Mouse (Mus musculus): ENCODE measurements around the gene Rnf220.
"Not testable (repeated sequence)": the region's sequence is repeated elsewhere in the genome, so short reads cannot be mapped to it uniquely, and the experiment has no call there.

The Rnf220 gene

GRCm38 (mm10) chr4:117259909-117260308 lies 236.9 kb downstream of the Rnf220 start:
- DNase-seq = not testable (repeated sequence)

GRCm38 (mm10) chr4:117254672-117255071 lies 242.2 kb downstream of the Rnf220 start:
- DNase-seq = no peak

- no peak for DNase-seq
Measured at GRCm38 (mm10) chr4:117254017-117254627, 242.7 kb downstream of the Rnf220 start.

- DNase-seq = no peak
Measured at GRCm38 (mm10) chr4:117253218-117254016, 243.4 kb downstream of the Rnf220 start.

GRCm38 (mm10) chr4:117252755-117253154 lies 244.1 kb downstream of the Rnf220 start:
- DNase-seq = no peak

GRCm38 (mm10) chr4:117252351-117252750 lies 244.5 kb downstream of the Rnf220 start:
- no peak for DNase-seq

GRCm38 (mm10) chr4:117251801-117252316 lies 245.0 kb downstream of the Rnf220 start, which contains the start of the genes Tmem53 and Armh1:
Gene Tmem53, plus strand, starts transcription at chr4:117251951.
Gene Armh1, minus strand, starts transcription at chr4:117252125.
- DNase-seq = peak; percentile 78

- DNase-seq = no peak
Measured at GRCm38 (mm10) chr4:117250982-117251381, 245.9 kb downstream of the Rnf220 start.

GRCm38 (mm10) chr4:117240867-117241266 lies 256.0 kb downstream of the Rnf220 start:
- no peak for DNase-seq

GRCm38 (mm10) chr4:117239153-117239552 lies 257.7 kb downstream of the Rnf220 start:
- no peak for DNase-seq

- DNase-seq = no peak
Measured at GRCm38 (mm10) chr4:117235822-117236221, 261.0 kb downstream of the Rnf220 start.

- DNase-seq = no peak
Measured at GRCm38 (mm10) chr4:117234166-117234741, 262.6 kb downstream of the Rnf220 start.

GRCm38 (mm10) chr4:117231208-117231607 lies 265.6 kb downstream of the Rnf220 start:
- no peak for DNase-seq

GRCm38 (mm10) chr4:117230331-117230730 lies 266.5 kb downstream of the Rnf220 start:
- no peak for DNase-seq

- DNase-seq = no peak
Measured at GRCm38 (mm10) chr4:117229590-117229989, 267.3 kb downstream of the Rnf220 start.

- DNase-seq = no peak
Measured at GRCm38 (mm10) chr4:117225250-117225649, 271.6 kb downstream of the Rnf220 start.

- no peak for DNase-seq
Measured at GRCm38 (mm10) chr4:117224122-117224521, 272.7 kb downstream of the Rnf220 start.

GRCm38 (mm10) chr4:117223001-117223400 lies 273.9 kb downstream of the Rnf220 start:
- DNase-seq = no peak

GRCm38 (mm10) chr4:117221836-117222235 lies 275.0 kb downstream of the Rnf220 start:
- DNase-seq = no peak
